Mouse (Mus musculus): Measurements from ENCODE around the gene Gabpb1. TPM values are rescaled to one million over a fixed set of nuclear protein-coding genes. Genes with fewer than 3 reads are reported as not detected.
"Not testable (repeated sequence)": the region's sequence is repeated elsewhere in the genome, so short reads cannot be mapped to it uniquely, and the experiment has no call there.

Gene Gabpb1
- polyA plus RNA-seq, 1 experiment from 2014 or later, result 70.3 TPM

- Histone ChIP-seq H3K4me1 (no peaks in the 10 kb centered on the region), H3K4me3 (no peak overlapping the region), H3K4me2 (no peak overlapping the region), H3K9ac (no peak overlapping the region), H3K27me3 (no peaks in the 10 kb centered on the region), H3K36me3 (ENCODE audit: poor library complexity, severe bottlenecking) (peaks cover 39% of the 10 kb centered on the region), H3K27ac (no peak overlapping the region), H3K9me3 (replicated peaks) (no peaks in the 10 kb centered on the region)
- no peak for ATAC-seq
- 90% methylated on average over 2 of the region's 2 CpGs for WGBS
Measured at GRCm38 (mm10) chr2:126633165-126633564, 43.0 kb downstream of the Gabpb1 start.

GRCm38 (mm10) chr2:126628455-126628995 is 47.6 kb downstream of the Gabpb1 start:
- no peak overlapping the region for H3K9ac ChIP-seq
- H3K27me3 ChIP-seq, result no peaks in the 10 kb centered on the region
- H3K4me2 ChIP-seq, result no peak overlapping the region
- H3K36me3 ChIP-seq (ENCODE audit: poor library complexity, severe bottlenecking), result peaks cover 32% of the 10 kb centered on the region
- WGBS, result 91% methylated on average over 9 of the region's 9 CpGs
- no peak overlapping the region for H3K27ac ChIP-seq
- ATAC-seq, result no peak
- no peaks in the 10 kb centered on the region for H3K4me1 ChIP-seq
- H3K4me3 ChIP-seq, result no peak overlapping the region
- H3K9me3 ChIP-seq (replicated peaks), result no peaks in the 10 kb centered on the region

- Histone ChIP-seq H3K27me3 (no peaks in the 10 kb centered on the region), H3K9ac (no peak overlapping the region), H3K4me1 (0 out of 2 replicates have a peak, but pooled peaks cover 7% of the 10 kb centered on the region), H3K4me3 (no peak overlapping the region), H3K4me2 (no peak overlapping the region), H3K36me3 (ENCODE audit: poor library complexity, severe bottlenecking) (peaks cover 4% of the 10 kb centered on the region), H3K27ac (no peak overlapping the region), H3K9me3 (replicated peaks) (no peaks in the 10 kb centered on the region)
- ATAC-seq, result no peak
Measured at GRCm38 (mm10) chr2:126623138-126623537, 53.0 kb downstream of the Gabpb1 start.

GRCm38 (mm10) chr2:126622455-126622854 is 53.7 kb downstream of the Gabpb1 start:
- ATAC-seq, result no peak
- no peaks in the 10 kb centered on the region for H3K9me3 ChIP-seq (replicated peaks)
- H3K27ac ChIP-seq, result no peak overlapping the region
- no peak overlapping the region for H3K4me3 ChIP-seq
- H3K27me3 ChIP-seq, result no peaks in the 10 kb centered on the region
- H3K4me1 ChIP-seq, result 0 out of 2 replicates have a peak, but pooled peaks cover 7% of the 10 kb centered on the region
- H3K36me3 ChIP-seq (ENCODE audit: poor library complexity, severe bottlenecking), result peaks cover 4% of the 10 kb centered on the region; the same call in 1 of the 2 replicates
- H3K9ac ChIP-seq, result no peak overlapping the region
- WGBS, result 84% methylated on average over 2 of the region's 2 CpGs
- H3K4me2 ChIP-seq, result no peak overlapping the region

DNA sequence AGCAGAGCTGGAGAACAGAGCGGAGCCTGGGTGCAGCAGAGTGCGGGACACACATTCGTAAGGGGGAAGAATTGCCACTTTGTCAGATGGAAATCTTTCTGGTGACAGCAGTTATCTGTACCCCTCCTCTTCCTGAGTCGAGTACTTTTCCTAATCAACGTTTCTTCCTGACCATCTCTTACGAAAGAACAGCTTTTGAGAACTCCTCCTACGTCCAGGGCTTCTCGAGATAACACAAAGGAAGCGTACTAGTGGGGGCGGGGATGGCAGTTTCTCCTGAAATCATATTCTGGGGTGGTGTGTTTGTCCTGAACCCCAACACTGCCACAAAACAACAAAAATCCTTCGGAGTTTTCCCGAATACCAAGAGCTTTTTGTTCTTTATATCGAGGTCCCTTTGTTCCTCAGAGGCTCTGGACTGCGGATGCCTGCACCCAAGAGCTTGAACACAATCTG is 56.9 kb downstream of the Gabpb1 start, which contains the start of gene Hdc:
Gene Hdc, minus strand, starts transcription at position 51 of the 456 bp plus-strand sequence.
- Histone ChIP-seq H3K4me2 (no peak within 1 kb of the TSS), H3K4me1 (0 out of 2 replicates have a peak, but pooled peaks cover 7% of the 10 kb centered on the region), H3K4me3 (no peak within 1 kb of the TSS), H3K9ac (no peak within 1 kb of the TSS), H3K27me3 (no peaks in the 10 kb centered on the region), H3K27ac (no peak within 1 kb of the TSS), H3K9me3 (replicated peaks) (no peaks in the 10 kb centered on the region), H3K36me3 (ENCODE audit: poor library complexity, severe bottlenecking) (no peaks in the 10 kb centered on the region)
- ATAC-seq, result no peak
- WGBS, result 75% methylated on average over 14 of the region's 14 CpGs

GRCm38 (mm10) chr2:126618470-126619179 is 57.5 kb downstream of the Gabpb1 start:
- ATAC-seq, result peak; percentile 38; the same call in 1 of the 2 replicates
- H3K4me3 ChIP-seq, result no peak overlapping the region
- H3K9ac ChIP-seq, result no peak overlapping the region
- 23% methylated on average over 8 of the region's 8 CpGs for WGBS
- no peaks in the 10 kb centered on the region for H3K36me3 ChIP-seq (ENCODE audit: poor library complexity, severe bottlenecking)
- H3K27ac ChIP-seq, result no peak overlapping the region
- 0 out of 2 replicates have a peak, but pooled peaks cover 7% of the 10 kb centered on the region for H3K4me1 ChIP-seq
- H3K9me3 ChIP-seq (replicated peaks), result no peaks in the 10 kb centered on the region
- H3K27me3 ChIP-seq, result no peaks in the 10 kb centered on the region
- no peak overlapping the region for H3K4me2 ChIP-seq

GRCm38 (mm10) chr2:126615355-126615754 is 60.8 kb downstream of the Gabpb1 start:
- Histone ChIP-seq H3K4me2 (no peak overlapping the region), H3K9ac (no peak overlapping the region), H3K36me3 (ENCODE audit: poor library complexity, severe bottlenecking) (no peaks in the 10 kb centered on the region), H3K27me3 (no peaks in the 10 kb centered on the region), H3K27ac (no peak overlapping the region), H3K9me3 (replicated peaks) (no peaks in the 10 kb centered on the region), H3K4me3 (no peak overlapping the region), H3K4me1 (0 out of 2 replicates have a peak, but pooled peaks cover 7% of the 10 kb centered on the region)
- no peak for ATAC-seq
- 95% methylated on average over 3 of the region's 3 CpGs for WGBS

- WGBS, result 86% methylated on average over 12 of the region's 12 CpGs
- H3K27ac ChIP-seq; H3K36me3 ChIP-seq (ENCODE audit: poor library complexity, severe bottlenecking); H3K4me1 ChIP-seq; H3K4me2 ChIP-seq; H3K9me3 ChIP-seq (replicated peaks); H3K9ac ChIP-seq; ATAC-seq; H3K27me3 ChIP-seq; H3K4me3 ChIP-seq: not testable (repeated sequence)
Measured at GRCm38 (mm10) chr2:126609600-126609999, 66.5 kb downstream of the Gabpb1 start.

DNA sequence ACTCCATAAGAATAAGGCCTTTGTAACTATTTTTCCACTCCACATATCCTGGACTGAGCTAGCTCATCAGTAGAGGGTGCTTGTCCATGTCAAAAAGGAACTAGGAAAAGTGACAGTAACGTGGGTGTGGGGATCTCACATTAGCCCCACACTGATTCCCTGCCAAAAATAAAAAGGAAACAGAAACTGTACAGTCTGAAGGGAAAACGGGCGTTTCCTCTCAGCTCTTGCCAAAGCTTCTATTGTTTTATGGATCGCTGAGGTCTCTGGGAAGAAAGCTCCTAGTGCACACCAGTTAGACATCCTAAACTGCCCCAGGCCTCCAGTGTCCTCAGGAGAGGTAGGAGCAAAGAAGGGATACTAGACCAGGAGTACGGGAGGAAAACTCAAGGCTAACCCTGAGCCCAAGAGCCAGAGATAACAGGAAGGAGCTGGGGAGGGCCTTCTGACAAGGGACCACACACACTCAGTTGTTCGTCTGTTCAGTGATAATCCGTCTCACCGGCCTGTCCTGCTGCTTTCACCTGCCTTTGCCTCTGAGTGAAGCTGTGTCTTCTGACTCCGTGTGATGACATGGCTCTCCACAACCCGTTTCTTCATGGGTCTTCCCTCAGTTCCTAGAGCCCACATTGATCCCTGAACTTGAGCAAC is 68.5 kb downstream of the Gabpb1 start:
- Histone ChIP-seq H3K4me2 (no peak overlapping the region), H3K27me3 (no peaks in the 10 kb centered on the region), H3K36me3 (ENCODE audit: poor library complexity, severe bottlenecking) (no peaks in the 10 kb centered on the region), H3K4me1 (no peaks in the 10 kb centered on the region), H3K4me3 (no peak overlapping the region), H3K9ac (no peak overlapping the region), H3K27ac (no peak overlapping the region), H3K9me3 (replicated peaks) (no peaks in the 10 kb centered on the region)
- no peak for ATAC-seq
- 74% methylated on average over 10 of the region's 10 CpGs for WGBS

DNA sequence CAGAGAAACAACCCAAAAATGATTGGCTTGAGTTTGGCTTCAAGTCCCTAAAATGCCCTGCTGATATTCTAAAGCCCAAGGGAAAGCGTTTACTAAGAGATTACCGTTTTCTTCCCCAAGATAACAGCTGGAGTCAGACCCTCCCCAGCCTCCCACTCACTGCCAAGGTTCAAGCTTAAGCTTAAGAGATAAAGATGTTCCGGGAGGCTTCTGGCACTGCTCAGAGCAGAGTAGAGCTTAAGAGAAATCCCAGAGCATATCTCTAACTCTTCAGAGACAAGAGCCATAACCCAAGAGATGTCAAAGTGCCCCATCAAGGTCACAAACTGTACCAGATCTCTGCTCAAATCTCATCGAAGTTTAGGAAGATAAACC is 69.5 kb downstream of the Gabpb1 start:
- H3K27ac ChIP-seq, result no peak overlapping the region
- H3K4me3 ChIP-seq, result no peak overlapping the region
- ATAC-seq, result no peak
- no peaks in the 10 kb centered on the region for H3K36me3 ChIP-seq (ENCODE audit: poor library complexity, severe bottlenecking)
- WGBS, result 68% methylated on average over 4 of the region's 4 CpGs
- H3K4me2 ChIP-seq, result no peak overlapping the region
- no peaks in the 10 kb centered on the region for H3K9me3 ChIP-seq (replicated peaks)
- no peak overlapping the region for H3K9ac ChIP-seq
- H3K27me3 ChIP-seq, result no peaks in the 10 kb centered on the region
- H3K4me1 ChIP-seq, result no peaks in the 10 kb centered on the region

GRCm38 (mm10) chr2:126606061-126606687 is 70.0 kb downstream of the Gabpb1 start:
- Histone ChIP-seq H3K4me2 (no peak overlapping the region), H3K9me3 (replicated peaks) (no peaks in the 10 kb centered on the region), H3K4me1 (no peaks in the 10 kb centered on the region), H3K27me3 (no peaks in the 10 kb centered on the region), H3K4me3 (no peak overlapping the region), H3K36me3 (ENCODE audit: poor library complexity, severe bottlenecking) (no peaks in the 10 kb centered on the region), H3K27ac (no peak overlapping the region), H3K9ac (no peak overlapping the region)
- no peak for ATAC-seq
- 92% methylated on average over 15 of the region's 15 CpGs for WGBS

All from forebrain, embryonic 13.5 days (tissue).